ENCODE assay signal across 8 mouse cellular contexts in the genomic region with DNA sequence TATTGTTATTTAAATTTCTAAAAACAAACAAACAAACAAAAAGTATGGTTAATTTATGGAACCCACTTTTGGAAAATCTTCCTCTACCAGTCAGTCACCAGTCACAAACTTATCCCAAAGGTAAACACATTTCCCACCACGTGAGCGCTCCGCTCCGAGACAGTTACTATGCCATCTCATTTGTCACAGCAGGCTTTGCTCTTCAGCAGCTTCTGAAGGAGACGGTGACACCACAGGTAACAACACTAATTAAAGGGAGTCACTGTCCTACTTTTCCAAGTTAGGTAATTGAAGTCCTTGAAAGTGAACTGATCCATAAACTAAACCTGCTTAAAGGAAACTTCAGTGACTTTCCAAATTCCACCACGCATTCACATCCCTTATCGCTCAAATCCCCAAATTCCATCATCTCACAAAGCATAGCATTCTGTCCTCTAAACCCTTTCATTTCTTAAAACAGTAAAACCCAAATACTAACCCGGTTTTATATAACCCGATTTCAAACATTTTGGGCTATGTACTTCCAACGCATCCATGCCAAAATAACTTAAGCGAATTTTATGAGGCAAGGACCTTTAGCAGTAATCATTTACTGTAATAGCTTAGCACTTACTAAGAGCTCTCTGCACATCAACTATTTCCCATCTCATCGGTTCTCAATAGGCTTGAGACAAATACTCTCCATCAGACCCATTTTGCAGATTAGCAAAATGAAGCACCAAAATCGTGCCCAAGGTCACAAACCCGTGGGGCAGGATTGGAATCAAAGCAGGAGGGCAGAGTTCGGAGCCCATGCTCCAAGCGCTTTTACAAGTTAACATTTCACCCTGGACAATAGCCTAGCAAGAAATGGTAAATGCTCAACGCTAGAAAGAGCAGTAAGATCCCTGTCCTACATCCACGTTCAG. TPM values are rescaled to one million over a fixed set of nuclear protein-coding genes. Genes with fewer than 3 reads are reported as not detected.
A peak's percentile ranks its signal among the peaks of the same experiment; 100 is the strongest.
DNase-seq lines count a peak whose midpoint lies in the region; ATAC-seq and TF ChIP-seq lines count a peak whose summit lies in the region.

No protein-coding gene starts in this region.

- peak overlapping the region; percentile 98 for H3K27ac ChIP-seq in heart, embryonic 12.5 days (ENCODE audit: poor library complexity, severe bottlenecking)
- 0 out of 2 replicates have a peak overlapping the region, but pooled peaks have one; percentile 77 for H3K27ac ChIP-seq in ES-E14 (ENCODE audit: insufficient read depth, low read depth, low read length, poor library complexity, severe bottlenecking)
- peak overlapping the region; percentile 97 for H3K27ac ChIP-seq in forebrain, embryonic 13.5 days
- peak overlapping the region; percentile 97 for H3K27ac ChIP-seq in liver, embryonic 12.5 days

- H3K36me3 ChIP-seq in heart, embryonic 12.5 days, result no peaks in the 10 kb centered on the region
- H3K36me3 ChIP-seq in ES-E14 (ENCODE audit: control insufficient read depth, insufficient read depth, low read length, poor library complexity, severe bottlenecking), result no peaks in the 10 kb centered on the region
- no peaks in the 10 kb centered on the region for H3K36me3 ChIP-seq in forebrain, embryonic 13.5 days (ENCODE audit: poor library complexity, severe bottlenecking)
- no peaks in the 10 kb centered on the region for H3K36me3 ChIP-seq in liver, embryonic 12.5 days

- intact Hi-C loops in heart, postnatal 36 days (cut with DNase I), result loop anchor here (5.0 to 10.0 kb wide), 2 partner anchors 158 to 1190 kb away; a partner anchor contains a TSS

- peak overlapping the region; percentile 96 for H3K9ac ChIP-seq in heart, embryonic 12.5 days
- peak overlapping the region; percentile 99 for H3K9ac ChIP-seq in ES-E14 (ENCODE audit: insufficient read depth, low read depth, low read length, poor library complexity, severe bottlenecking)
- H3K9ac ChIP-seq in forebrain, embryonic 13.5 days, result peak overlapping the region; percentile 98
- peak overlapping the region; percentile 99 for H3K9ac ChIP-seq in liver, embryonic 12.5 days

- H3K4me2 ChIP-seq in heart, embryonic 12.5 days, result peak overlapping the region; percentile 81
- peak overlapping the region; percentile 62 for H3K4me2 ChIP-seq in forebrain, embryonic 13.5 days
- H3K4me2 ChIP-seq in liver, embryonic 12.5 days, result peak overlapping the region; percentile 81

- H3K9me3 ChIP-seq in heart, embryonic 12.5 days (replicated peaks), result no peaks in the 10 kb centered on the region
- H3K9me3 ChIP-seq in ES-E14 (ENCODE audit: control insufficient read depth, insufficient read depth, low read depth, low read length), result no peaks in the 10 kb centered on the region
- H3K9me3 ChIP-seq in forebrain, embryonic 13.5 days (replicated peaks), result no peaks in the 10 kb centered on the region
- no peaks in the 10 kb centered on the region for H3K9me3 ChIP-seq in liver, embryonic 12.5 days (replicated peaks)

- peaks cover 24% of the 10 kb centered on the region for H3K4me1 ChIP-seq in heart, embryonic 12.5 days (replicated peaks)
- H3K4me1 ChIP-seq in ES-E14 (ENCODE audit: control insufficient read depth in 2 of 2, insufficient read depth in 2 of 2, low read length in 2 of 2, poor library complexity in 1 of 2), result peaks cover 0 to 3% of the 10 kb centered on the region in 2 experiments; a peak in 2 of 4 replicates
- H3K4me1 ChIP-seq in forebrain, embryonic 13.5 days, result peaks cover 39% of the 10 kb centered on the region
- H3K4me1 ChIP-seq in liver, embryonic 12.5 days, result peaks cover 59% of the 10 kb centered on the region

- ATAC-seq in heart, embryonic 12.5 days (ENCODE audit: insufficient number of reproducible peaks, low FRiP score), result no peak
- no peak for ATAC-seq in forebrain, embryonic 13.5 days
- no peak for ATAC-seq in liver, embryonic 12.5 days

- in situ Hi-C loops in ES-E14 (cut with MboI; ENCODE audit: low sequenced_read_pairs in 2 of 2, unreplicated experiment in 2 of 2), result no loop called here

- no peaks in the 10 kb centered on the region for H3K27me3 ChIP-seq in heart, embryonic 12.5 days (replicated peaks)
- no peaks in the 10 kb centered on the region for H3K27me3 ChIP-seq in forebrain, embryonic 13.5 days
- H3K27me3 ChIP-seq in liver, embryonic 12.5 days (replicated peaks), result peaks cover under 1% of the 10 kb centered on the region; the same call in 1 of the 2 replicates

- DNase-seq in heart, postnatal 36 days, result no peak
- no peak for DNase-seq in ES-E14 (ENCODE audit: low read depth, low spot score)
- no peak for DNase-seq in right cerebral cortex, adult 2 months (ENCODE audit: low spot score in 2 of 2)
- no peak for DNase-seq in natural killer cell, adult 2 months (ENCODE audit: low spot score in 2 of 2)
- DNase-seq in right cerebral cortex, postnatal 14 days, result no peak

- 5% methylated on average over 18 of the region's 18 CpGs for WGBS in heart, embryonic 12.5 days
- 3% methylated on average over 18 of the region's 18 CpGs for WGBS in forebrain, embryonic 13.5 days
- WGBS in liver, embryonic 12.5 days (ENCODE audit: insufficient replicate concordance), result 5% methylated on average over 18 of the region's 18 CpGs

- H3K4me3 ChIP-seq in heart, embryonic 12.5 days, result peak overlapping the region; percentile 91
- peak overlapping the region; percentile 98 to 100 for H3K4me3 ChIP-seq in ES-E14 (ENCODE audit: insufficient read depth in 1 of 2, low read depth in 1 of 2, low read length in 2 of 2, poor library complexity in 1 of 2, severe bottlenecking in 1 of 2)
- peak overlapping the region; percentile 85 for H3K4me3 ChIP-seq in forebrain, embryonic 13.5 days
- H3K4me3 ChIP-seq in liver, embryonic 12.5 days, result peak overlapping the region; percentile 96

TF ChIP-seq in ES-E14, 5 proteins besides CTCF, POLR2A, EP300 and RAD21:
- TF ChIP-seq HCFC1 (IDR thresholded peaks at IDR 0.05; ENCODE audit: borderline replicate concordance, insufficient read depth, low read length) (no peak), ZC3H11A (IDR thresholded peaks at IDR 0.05; ENCODE audit: borderline replicate concordance, low read depth, low read length) (no peak), CHD2 (IDR thresholded peaks at IDR 0.05; ENCODE audit: low read depth, low read length) (no peak), MAFK (IDR thresholded peaks at IDR 0.05; ENCODE audit: insufficient read depth, low read depth, low read length) (no peak), ZNF384 (IDR thresholded peaks at IDR 0.05; ENCODE audit: low read depth, low read length) (no peak)

RNA-seq across cellular contexts. Expression of a gene that starts 0.9 kb away (rescaled TPM):
- polyA plus RNA-seq in heart, embryonic 12.5 days (2016; fragmentation: Nextera tagmentation; extraction: Ambion mirVana), result 4.9 and 5.0 TPM in 2 replicates
- total RNA-seq in heart, postnatal 36 days (2021), result 1 to 10 TPM; 3.5 to 3.8 TPM
- 0.54 and 1.3 TPM in 2 replicates for total RNA-seq in ES-E14 (2012; rRNA removed)
- 5.7 and 7.9 TPM in 2 replicates for polyA plus RNA-seq in forebrain, embryonic 13.5 days (2015; fragmentation: Nextera tagmentation; extraction: Ambion mirVana)
- polyA plus RNA-seq in liver, embryonic 12.5 days (2016; fragmentation: Nextera tagmentation; extraction: Ambion mirVana), result 1.8 and 2.8 TPM in 2 replicates

RNA-seq across cellular contexts. Expression of a gene that starts 1.2 kb away (rescaled TPM):
- 38.3 and 40.0 TPM in 2 replicates for polyA plus RNA-seq in heart, embryonic 12.5 days (2016; fragmentation: Nextera tagmentation; extraction: Ambion mirVana)
- 10 to 100 TPM; 16.1 to 17.7 TPM for total RNA-seq in heart, postnatal 36 days (2021)
- 13.5 and 15.7 TPM in 2 replicates for total RNA-seq in ES-E14 (2012; rRNA removed)
- polyA plus RNA-seq in forebrain, embryonic 13.5 days (2015; fragmentation: Nextera tagmentation; extraction: Ambion mirVana), result 87.9 and 89.6 TPM in 2 replicates
- polyA plus RNA-seq in liver, embryonic 12.5 days (2016; fragmentation: Nextera tagmentation; extraction: Ambion mirVana), result 20.3 and 21.3 TPM in 2 replicates
